Mouse (Mus musculus): ENCODE measurements around the gene Kansl1. TPM values are rescaled to one million over a fixed set of nuclear protein-coding genes. Genes with fewer than 3 reads are reported as not detected.

Kansl1 gene
- total and polyA plus RNA-seq, 2 experiments from 2014 or later: 19.0 to 75.5 TPM

GRCm38 (mm10) chr11:104322142-104322541 lies 146.5 kb downstream of the Kansl1 start:
- ATAC-seq (no peak), DNase-seq (ENCODE audit: low spot score) (no peak)
- Histone ChIP-seq H3K4me2 (ENCODE audit: low read depth, low read length) (no peak overlapping the region), H3K4me3 (ENCODE audit: low read length) (no peak overlapping the region), H3K4me1 (ENCODE audit: insufficient read depth, low read length) (peaks cover 8% of the 10 kb centered on the region; the same call in 1 of the 2 replicates), H3K27ac (no peak overlapping the region), H3K27me3 (ENCODE audit: insufficient read depth, low read length) (no peaks in the 10 kb centered on the region), H3K36me3 (ENCODE audit: insufficient read depth, low read length) (no peaks in the 10 kb centered on the region), H3K9me3 (ENCODE audit: low read length) (no peaks in the 10 kb centered on the region), H3K9ac (replicated peaks; ENCODE audit: low read length) (no peak overlapping the region)
- no peak for TF ChIP-seq CTCF (IDR thresholded peaks at IDR 0.05; ENCODE audit: low read depth)
- 31% methylated on average over 4 of the region's 4 CpGs for WGBS

GRCm38 (mm10) chr11:104320511-104320910 lies 148.2 kb downstream of the Kansl1 start:
- no peak for TF ChIP-seq CTCF (IDR thresholded peaks at IDR 0.05; ENCODE audit: low read depth)
- no peak for ATAC-seq
- no peak overlapping the region for H3K27ac ChIP-seq

GRCm38 (mm10) chr11:104318940-104319781 lies 149.5 kb downstream of the Kansl1 start:
- 5% methylated on average over 24 of the region's 24 CpGs for WGBS
- Histone ChIP-seq H3K4me3 (ENCODE audit: low read length) (peak overlapping the region; percentile 24), H3K9me3 (ENCODE audit: low read length) (no peaks in the 10 kb centered on the region), H3K9ac (replicated peaks; ENCODE audit: low read length) (0 out of 2 replicates have a peak overlapping the region, but pooled peaks have one; percentile 30), H3K27ac (peak overlapping the region; percentile 56), H3K4me1 (ENCODE audit: insufficient read depth, low read length) (peaks cover 8% of the 10 kb centered on the region; the same call in 1 of the 2 replicates), H3K4me2 (ENCODE audit: low read depth, low read length) (peak overlapping the region; percentile 58), H3K27me3 (ENCODE audit: insufficient read depth, low read length) (no peaks in the 10 kb centered on the region), H3K36me3 (ENCODE audit: insufficient read depth, low read length) (0 out of 2 replicates have a peak, but pooled peaks cover 5% of the 10 kb centered on the region)
- ATAC-seq (peak; percentile 50), DNase-seq (ENCODE audit: low spot score) (peak; percentile 69)
- peak; percentile 38 for TF ChIP-seq CTCF (IDR thresholded peaks at IDR 0.05; ENCODE audit: low read depth)

More at GRCm38 (mm10) chr11:104320511-104320910, 148.2 kb downstream of the Kansl1 start:
- WGBS: 51% methylated on average over 5 of the region's 5 CpGs
- Histone ChIP-seq H3K4me1 (ENCODE audit: insufficient read depth, low read length) (peaks cover 8% of the 10 kb centered on the region; the same call in 1 of the 2 replicates), H3K27me3 (ENCODE audit: insufficient read depth, low read length) (no peaks in the 10 kb centered on the region), H3K36me3 (ENCODE audit: insufficient read depth, low read length) (0 out of 2 replicates have a peak, but pooled peaks cover 5% of the 10 kb centered on the region), H3K9me3 (ENCODE audit: low read length) (no peaks in the 10 kb centered on the region), H3K4me3 (ENCODE audit: low read length) (no peak overlapping the region), H3K9ac (replicated peaks; ENCODE audit: low read length) (no peak overlapping the region), H3K4me2 (ENCODE audit: low read depth, low read length) (no peak overlapping the region)
- DNase-seq (ENCODE audit: low spot score): peak; percentile 21

GRCm38 (mm10) chr11:104317631-104318030 lies 151.0 kb downstream of the Kansl1 start:
- no peak overlapping the region for H3K4me2 ChIP-seq (ENCODE audit: low read depth, low read length)
- DNase-seq (ENCODE audit: low spot score) (no peak), ATAC-seq (no peak)
- H3K27ac ChIP-seq: no peak overlapping the region
- WGBS: 84% methylated on average over 3 of the region's 3 CpGs
- H3K4me1 ChIP-seq (ENCODE audit: insufficient read depth, low read length): peaks cover 8% of the 10 kb centered on the region; the same call in 1 of the 2 replicates
- 0 out of 2 replicates have a peak, but pooled peaks cover 8% of the 10 kb centered on the region for H3K36me3 ChIP-seq (ENCODE audit: insufficient read depth, low read length)
- no peak for TF ChIP-seq CTCF (IDR thresholded peaks at IDR 0.05; ENCODE audit: low read depth)
- H3K9me3 ChIP-seq (ENCODE audit: low read length): no peaks in the 10 kb centered on the region
- no peak overlapping the region for H3K9ac ChIP-seq (replicated peaks; ENCODE audit: low read length)
- no peak overlapping the region for H3K4me3 ChIP-seq (ENCODE audit: low read length)
- no peaks in the 10 kb centered on the region for H3K27me3 ChIP-seq (ENCODE audit: insufficient read depth, low read length)

- Histone ChIP-seq H3K9ac (replicated peaks; ENCODE audit: low read length) (no peak overlapping the region), H3K9me3 (ENCODE audit: low read length) (no peaks in the 10 kb centered on the region), H3K36me3 (ENCODE audit: insufficient read depth, low read length) (peaks cover 12% of the 10 kb centered on the region; the same call in 1 of the 2 replicates), H3K4me3 (ENCODE audit: low read length) (no peak overlapping the region), H3K4me1 (ENCODE audit: insufficient read depth, low read length) (peaks cover 8% of the 10 kb centered on the region; the same call in 1 of the 2 replicates), H3K27me3 (ENCODE audit: insufficient read depth, low read length) (no peaks in the 10 kb centered on the region), H3K27ac (no peak overlapping the region; the same call in 1 of the 2 replicates), H3K4me2 (ENCODE audit: low read depth, low read length) (no peak overlapping the region)
- ATAC-seq: no peak
- WGBS: 70% methylated on average over 16 of the region's 16 CpGs
- no peak for TF ChIP-seq CTCF (IDR thresholded peaks at IDR 0.05; ENCODE audit: low read depth)
- DNase-seq (ENCODE audit: low spot score): no peak
These were observed 151.8 kb downstream of the Kansl1 start for GRCm38 (mm10) chr11:104316685-104317400.

GRCm38 (mm10) chr11:104315703-104316102 lies 153.0 kb downstream of the Kansl1 start:
- peaks cover 13% of the 10 kb centered on the region; the same call in 1 of the 2 replicates for H3K36me3 ChIP-seq (ENCODE audit: insufficient read depth, low read length)
- no peak overlapping the region for H3K9ac ChIP-seq (replicated peaks; ENCODE audit: low read length)
- no peaks in the 10 kb centered on the region for H3K27me3 ChIP-seq (ENCODE audit: insufficient read depth, low read length)
- no peak overlapping the region for H3K4me2 ChIP-seq (ENCODE audit: low read depth, low read length)
- peak; percentile 97 for TF ChIP-seq CTCF (IDR thresholded peaks at IDR 0.05; ENCODE audit: low read depth)
- WGBS: 5% methylated on average over 6 of the region's 6 CpGs
- H3K9me3 ChIP-seq (ENCODE audit: low read length): no peaks in the 10 kb centered on the region
- H3K4me1 ChIP-seq (ENCODE audit: insufficient read depth, low read length): peaks cover 8% of the 10 kb centered on the region; the same call in 1 of the 2 replicates
- H3K27ac ChIP-seq: no peak overlapping the region
- no peak overlapping the region for H3K4me3 ChIP-seq (ENCODE audit: low read length)
- ATAC-seq: no peak
- peak; percentile 90 for DNase-seq (ENCODE audit: low spot score)
